Mouse (Mus musculus): Measurements from ENCODE around the gene Gm10135.

GRCm38 (mm10) chr5:72960096-72960495 lies 14.4 kb downstream of the Gm10135 start:
- TF ChIP-seq CTCF (IDR thresholded peaks at IDR 0.05; ENCODE audit: insufficient read depth, low read length): no peak
- TF ChIP-seq POLR2A (IDR thresholded peaks at IDR 0.05; ENCODE audit: borderline replicate concordance, extremely low read depth, low read depth, low read length): no peak
